Mouse (Mus musculus) adrenal gland, adult (tissue): ENCODE results near the gene Slc16a5.
A peak's percentile ranks its signal among the peaks of the same experiment; 100 is the strongest.

ENCODE experiments used
- DNase-seq, 2 experiments: peaks; one replicate each; pipeline ENCODE4 v3.0.0; 2022 to 2023; ENCODE audit warnings: low spot score in 1 of 2; ENCODE audit not compliant: inconsistent age in 2 of 2

Gene Slc16a5

GRCm38 (mm10) chr11:115513271-115514237, 51.3 kb downstream of the Slc16a5 start:
- peak; percentile 65 to 80 for DNase-seq

DNA sequence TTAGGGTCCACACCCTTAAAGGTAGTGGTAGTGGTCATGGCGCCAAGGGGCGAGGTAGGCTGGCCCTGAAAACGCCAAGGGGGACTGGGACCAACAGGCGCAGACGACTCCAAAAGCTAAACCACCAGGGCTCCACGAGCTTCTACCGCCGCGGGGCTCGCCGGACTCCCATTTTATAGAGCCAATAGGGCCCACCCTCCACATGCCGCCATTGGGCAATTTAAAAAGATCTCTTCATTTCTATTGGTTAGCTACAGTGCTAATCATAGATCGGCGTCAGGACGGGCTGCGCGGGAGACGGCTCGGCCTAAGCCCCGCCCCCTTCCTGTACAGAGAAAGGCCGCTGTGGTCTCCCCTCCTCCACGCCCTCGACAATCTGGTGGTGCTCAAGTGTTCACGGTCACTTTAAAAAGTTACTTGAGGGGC, 52.0 kb downstream of the Slc16a5 start, which contains the start of gene Jpt1:
Gene Jpt1, minus strand, starts transcription at position 150 of the 426 bp plus-strand sequence.
- peak; percentile 97 to 100 for DNase-seq

- DNase-seq = no peak
Measured at GRCm38 (mm10) chr11:115515021-115515420, 52.7 kb downstream of the Slc16a5 start.

GRCm38 (mm10) chr11:115516942-115517341, 54.7 kb downstream of the Slc16a5 start:
- no peak for DNase-seq

GRCm38 (mm10) chr11:115518693-115519092, 56.4 kb downstream of the Slc16a5 start:
- DNase-seq = no peak

- no peak for DNase-seq
Measured at GRCm38 (mm10) chr11:115519581-115519980, 57.3 kb downstream of the Slc16a5 start.

DNA sequence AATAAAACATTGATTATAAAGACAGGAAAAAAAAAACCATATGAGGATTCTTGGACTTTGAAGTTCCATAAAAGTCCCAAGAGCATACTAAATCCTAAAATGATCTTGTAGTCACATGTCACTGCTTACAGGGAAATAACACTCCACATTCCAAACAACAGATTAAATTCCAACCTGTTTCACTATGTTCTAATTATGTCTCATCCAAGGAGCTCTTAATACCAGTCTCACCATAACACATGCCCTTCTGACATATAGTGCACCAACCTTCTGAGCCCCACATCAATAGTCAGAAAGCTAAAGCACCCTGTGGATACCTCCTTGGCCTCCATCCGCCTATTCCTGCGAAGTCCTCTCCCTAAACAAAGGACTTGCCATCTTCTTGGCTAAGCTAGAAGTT, 57.9 kb downstream of the Slc16a5 start:
- no peak for DNase-seq

DNA sequence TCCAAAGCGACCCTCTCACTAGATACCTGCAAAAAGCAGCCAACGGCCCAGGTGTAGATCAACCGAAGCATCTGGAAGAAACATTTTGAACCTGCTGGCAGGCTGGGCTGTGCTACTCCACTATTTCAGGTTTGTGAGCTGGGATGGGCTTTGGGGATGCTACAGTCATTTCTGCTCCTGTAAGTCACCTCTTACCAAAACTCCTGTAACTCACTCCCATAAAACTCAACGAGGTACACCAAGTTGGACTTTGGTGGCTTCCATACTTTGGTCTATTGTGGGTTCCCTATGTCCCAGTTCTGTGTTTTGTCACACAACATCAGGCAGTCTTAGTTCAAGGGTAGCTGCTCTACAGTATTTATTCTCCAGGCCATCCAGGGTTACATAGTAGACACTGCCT, 58.8 kb downstream of the Slc16a5 start:
- no peak for DNase-seq

GRCm38 (mm10) chr11:115522238-115522637, 60.0 kb downstream of the Slc16a5 start:
- DNase-seq = no peak

- no peak for DNase-seq
Measured at GRCm38 (mm10) chr11:115522703-115523102, 60.4 kb downstream of the Slc16a5 start.
